Mouse (Mus musculus) left cerebral cortex, postnatal 36 days (tissue): ENCODE measurements around the gene Ccdc182. TPM values are rescaled to one million over a fixed set of nuclear protein-coding genes. Genes with fewer than 3 reads are reported as not detected.

Experiments used
- DNase-seq, 2 experiments: peaks; one replicate each; pipeline ENCODE4 v3.0.0; 2021 to 2022; ENCODE audit warnings: low spot score in 2 of 2, mixed read lengths in 1 of 2
- intact Hi-C: fragments of 180-260 bp; cut with DNase I; formaldehyde crosslinking; loops from one replicate; pipeline ENCODE4 v1.15.1; 2025
- total RNA-seq, 2 experiments: library from RNA; stranded (reverse); gene quantifications; 2 replicates each; pipeline ENCODE4 v1.2.3; 2021

The Ccdc182 gene
- total RNA-seq, 2 experiments from 2014 or later: not detected

GRCm38 (mm10) chr11:88276534-88277308 is 17.1 kb upstream of the Ccdc182 start:
- DNase-seq: peak in 1 of 2 experiments; percentile 21
- intact Hi-C loops: no loop called here

- intact Hi-C loops: no loop called here
- no peak for DNase-seq
These were observed 14.9 kb upstream of the Ccdc182 start for GRCm38 (mm10) chr11:88279006-88279405.

GRCm38 (mm10) chr11:88280426-88280836 is 13.4 kb upstream of the Ccdc182 start:
- intact Hi-C loops: no loop called here
- no peak for DNase-seq

GRCm38 (mm10) chr11:88281428-88282119 is 12.3 kb upstream of the Ccdc182 start:
- DNase-seq: no peak
- intact Hi-C loops: no loop called here

- intact Hi-C loops: no loop called here
- no peak for DNase-seq
These were observed 11.3 kb upstream of the Ccdc182 start for GRCm38 (mm10) chr11:88282516-88282915.

- intact Hi-C loops: no loop called here
These were observed 7.8 kb upstream of the Ccdc182 start for GRCm38 (mm10) chr11:88286019-88286418.

GRCm38 (mm10) chr11:88288400-88288799 is 5.5 kb upstream of the Ccdc182 start:
- intact Hi-C loops: no loop called here
- no peak for DNase-seq

More at GRCm38 (mm10) chr11:88286019-88286418, 7.8 kb upstream of the Ccdc182 start:
- no peak for DNase-seq

GRCm38 (mm10) chr11:88288805-88289340 is 5.0 kb upstream of the Ccdc182 start:
- DNase-seq: no peak
- intact Hi-C loops: no loop called here

- no peak for DNase-seq
- intact Hi-C loops: loop anchor here (5.0 kb wide), 2 partner anchors 116 to 436 kb away; no protein-coding TSS in a partner anchor
These were observed 2.6 kb upstream of the Ccdc182 start for GRCm38 (mm10) chr11:88291245-88291644.

GRCm38 (mm10) chr11:88291688-88292087 is 2.2 kb upstream of the Ccdc182 start:
- DNase-seq: no peak
- intact Hi-C loops: loop anchor here (5.0 kb wide), 2 partner anchors 116 to 436 kb away; no protein-coding TSS in a partner anchor

- intact Hi-C loops: loop anchor here (5.0 kb wide), 2 partner anchors 113 to 433 kb away; no protein-coding TSS in a partner anchor
- DNase-seq: no peak
These were observed 494 bp downstream of the Ccdc182 start for GRCm38 (mm10) chr11:88294394-88294710.

GRCm38 (mm10) chr11:88295298-88295697 is 1.4 kb downstream of the Ccdc182 start:
- intact Hi-C loops: no loop called here
- no peak for DNase-seq

- no peak for DNase-seq
- intact Hi-C loops: no loop called here
These were observed 3.7 kb downstream of the Ccdc182 start for GRCm38 (mm10) chr11:88297526-88297925.

- intact Hi-C loops: no loop called here
- DNase-seq: no peak
These were observed 5.5 kb downstream of the Ccdc182 start for GRCm38 (mm10) chr11:88299345-88299744.

- intact Hi-C loops: no loop called here
- DNase-seq: no peak
These were observed 7.8 kb downstream of the Ccdc182 start for GRCm38 (mm10) chr11:88301619-88302018.

GRCm38 (mm10) chr11:88305759-88306158 is 11.9 kb downstream of the Ccdc182 start:
- intact Hi-C loops: no loop called here
- no peak for DNase-seq

GRCm38 (mm10) chr11:88307616-88308543 is 14.0 kb downstream of the Ccdc182 start:
- DNase-seq: no peak
- intact Hi-C loops: no loop called here

GRCm38 (mm10) chr11:88309059-88309700 is 15.3 kb downstream of the Ccdc182 start:
- intact Hi-C loops: no loop called here
- no peak for DNase-seq

GRCm38 (mm10) chr11:88310773-88311172 is 16.9 kb downstream of the Ccdc182 start:
- DNase-seq: no peak
- intact Hi-C loops: no loop called here
